Mouse (Mus musculus) kidney, postnatal 0 days (tissue): ENCODE measurements at regions not wholly inside any gene's neighbourhood (a gene's known extent, or its start where the extent isn't known, plus 50 kb on each side); places are given as distances from the start of the nearest gene placed in this dataset.

Source experiments
- ATAC-seq: fragments of 200-750 bp; cut with Nextera tagmentation; replicated peaks from 2 replicates; pipeline ENCODE4 v1.8.0; 2017; ENCODE audit warnings: low read depth, moderate number of reproducible peaks, moderate TSS enrichment, moderate library complexity; ENCODE audit not compliant: low FRiP score
- DNase-seq: peaks from one replicate; pipeline ENCODE4 v3.0.0-alpha.2; 2016; ENCODE audit warnings: low spot score
- H3K27ac ChIP-seq: fragments of 300-500 bp; sonication (generic); 2 replicates; pipeline ENCODE4 v1.5.1; 2014; ENCODE audit warnings: mild to moderate bottlenecking
- H3K27me3 ChIP-seq: fragments of 300-500 bp; sonication (generic); 2 replicates; pipeline ENCODE4 v1.6.1; 2014; ENCODE audit warnings: low read length, mixed read lengths; ENCODE audit not compliant: insufficient read depth
- H3K36me3 ChIP-seq: fragments of 300-500 bp; sonication (generic); 2 replicates; pipeline ENCODE4 v1.6.1; 2014; ENCODE audit warnings: low read length, mixed read lengths; ENCODE audit not compliant: insufficient read depth
- H3K4me1 ChIP-seq: fragments of 300-500 bp; sonication (generic); replicated peaks from 2 replicates; pipeline ENCODE4 v1.6.1; 2014; ENCODE audit warnings: antibody characterized with exemption, low read length, mixed read lengths; ENCODE audit not compliant: insufficient read depth
- H3K4me2 ChIP-seq: fragments of 300-500 bp; sonication (generic); 2 replicates; pipeline ENCODE4 v1.6.1; 2014; ENCODE audit warnings: mild to moderate bottlenecking, low read length, moderate library complexity, mixed read lengths
- H3K4me3 ChIP-seq: fragments of 300-500 bp; sonication (generic); replicated peaks from 2 replicates; pipeline ENCODE4 v1.5.1; 2014; ENCODE audit warnings: low read depth, low read length
- H3K9ac ChIP-seq: fragments of 300-500 bp; sonication (generic); 2 replicates; pipeline ENCODE4 v1.6.1; 2014; ENCODE audit warnings: low read depth, low read length
- H3K9me3 ChIP-seq: fragments of 300-500 bp; sonication (generic); replicated peaks from 2 replicates; pipeline ENCODE4 v1.6.1; 2016; ENCODE audit warnings: low read length, inconsistent platforms, mixed read lengths
- CTCF ChIP-seq: IDR thresholded peaks from 2 replicates; pipeline ENCODE4 v1.5.1; 2016; ENCODE audit warnings: antibody characterized with exemption, low read depth, mild to moderate bottlenecking, moderate library complexity
- WGBS: fragments of 180-500 bp; shearing (Covaris S2); extraction: QIAGEN DNeasy Blood & Tissue Kit; methylation state at CpG from one replicate; pipeline ENCODE4 v1.1.7; 2014; 5-methylcytosine and 5-hydroxymethylcytosine counted together

DNA sequence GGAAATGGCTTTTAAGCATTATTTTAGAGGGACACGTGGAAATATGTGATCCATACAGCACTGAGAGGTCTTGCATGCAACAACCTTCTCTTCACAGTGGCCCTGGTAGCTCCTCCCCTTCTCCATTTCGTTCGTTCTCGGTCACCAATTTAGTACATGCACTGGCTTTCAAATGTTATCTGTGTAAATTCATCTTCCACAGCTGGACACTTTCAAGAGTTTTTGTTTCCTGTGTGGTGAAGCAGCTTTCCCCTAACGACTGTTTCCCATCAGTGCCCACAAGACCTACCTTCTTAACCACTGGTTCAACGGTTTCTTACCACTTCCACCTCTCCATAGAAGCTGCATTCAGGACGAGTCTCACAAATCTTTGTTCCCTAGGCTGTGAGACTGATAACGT lies 368.8 kb downstream of the Ptprc start:
- no peak overlapping the region for H3K4me2 ChIP-seq

DNA sequence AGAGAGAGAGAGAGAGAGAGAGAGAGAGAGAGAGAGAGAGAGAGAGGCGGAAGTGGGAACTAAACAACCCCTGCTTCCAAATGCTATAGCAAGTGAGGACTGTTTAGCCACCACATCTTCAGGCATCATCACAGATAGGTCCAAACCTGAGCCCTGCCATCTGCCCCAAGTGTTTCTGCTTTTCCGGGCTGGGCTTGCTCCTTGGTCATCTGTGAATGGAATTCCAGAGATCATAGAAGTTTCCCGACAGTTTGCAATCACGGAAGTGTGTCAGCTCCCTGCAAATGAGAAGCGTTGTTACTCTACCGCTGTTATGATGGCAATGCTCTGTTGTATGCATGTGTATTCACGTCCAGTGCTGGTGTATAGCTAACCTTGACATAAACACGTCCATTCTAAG lies 369.3 kb downstream of the Ptprc start:
- Histone ChIP-seq H3K27me3 (no peaks in the 10 kb centered on the region), H3K27ac (no peak overlapping the region), H3K9me3 (no peaks in the 10 kb centered on the region), H3K4me3 (no peak overlapping the region), H3K4me1 (no peaks in the 10 kb centered on the region), H3K36me3 (no peaks in the 10 kb centered on the region), H3K9ac (no peak overlapping the region), H3K4me2 (no peak overlapping the region)
- ATAC-seq (no peak), DNase-seq (no peak)
- no peak for TF ChIP-seq CTCF
- 84% methylated on average over 8 of the region's 8 CpGs for WGBS

More for the DNA sequence above, 368.8 kb downstream of the Ptprc start:
- Histone ChIP-seq H3K4me3 (no peak overlapping the region), H3K9ac (no peak overlapping the region), H3K4me1 (no peaks in the 10 kb centered on the region), H3K27ac (no peak overlapping the region), H3K36me3 (no peaks in the 10 kb centered on the region), H3K27me3 (no peaks in the 10 kb centered on the region), H3K9me3 (no peaks in the 10 kb centered on the region)
- TF ChIP-seq CTCF: no peak
- no peak for DNase-seq
- WGBS: 59% methylated on average over 8 of the region's 8 CpGs
- ATAC-seq: no peak

DNA sequence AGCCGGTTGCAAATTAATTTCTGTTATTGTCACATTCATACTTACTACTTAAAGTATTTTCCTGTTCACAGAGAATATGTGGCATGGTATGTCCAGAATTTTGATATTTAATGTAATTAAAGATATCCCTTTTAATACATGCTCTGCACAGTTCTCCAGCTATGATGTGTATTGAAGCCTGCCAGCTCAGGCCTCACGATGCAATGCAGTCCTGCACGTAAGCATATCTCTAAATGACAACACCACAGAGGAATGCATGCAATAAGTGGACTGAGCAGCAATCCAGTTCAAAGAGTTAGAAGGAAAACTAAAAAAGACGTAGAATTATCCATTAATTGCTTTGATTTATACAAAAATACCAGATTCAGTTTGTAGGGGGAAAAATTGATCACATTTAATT lies 373.4 kb downstream of the Ptprc start:
- Histone ChIP-seq H3K36me3 (no peaks in the 10 kb centered on the region), H3K4me2 (no peak overlapping the region), H3K27me3 (no peaks in the 10 kb centered on the region), H3K4me3 (no peak overlapping the region), H3K27ac (no peak overlapping the region), H3K9ac (no peak overlapping the region), H3K4me1 (no peaks in the 10 kb centered on the region), H3K9me3 (no peaks in the 10 kb centered on the region)
- ATAC-seq (no peak), DNase-seq (no peak)
- no peak for TF ChIP-seq CTCF
- WGBS: 73% methylated on average over 4 of the region's 4 CpGs

DNA sequence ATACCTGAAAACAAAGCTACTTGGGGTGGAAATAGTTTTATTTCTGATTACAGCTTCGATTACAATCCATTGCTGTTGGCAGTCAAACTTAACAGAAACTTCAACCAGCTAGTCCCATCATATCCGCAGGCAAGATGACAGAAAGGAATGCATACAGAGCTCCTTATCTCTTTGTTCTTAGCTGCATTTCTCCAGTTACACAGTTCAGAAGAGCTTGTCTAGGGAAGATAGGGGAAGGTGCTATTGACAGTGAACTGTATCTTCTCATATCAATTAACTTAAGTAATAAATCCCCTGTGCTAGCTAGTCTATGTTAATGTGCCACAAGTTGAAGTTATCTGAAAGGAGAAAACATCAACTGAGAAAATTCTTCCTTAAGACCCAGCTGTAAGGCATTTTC lies 374.8 kb downstream of the Ptprc start:
- H3K9me3 ChIP-seq: no peaks in the 10 kb centered on the region
- no peaks in the 10 kb centered on the region for H3K36me3 ChIP-seq
- H3K9ac ChIP-seq: no peak overlapping the region
- H3K4me2 ChIP-seq: no peak overlapping the region
- H3K4me1 ChIP-seq: no peaks in the 10 kb centered on the region
- no peak overlapping the region for H3K27ac ChIP-seq
- H3K27me3 ChIP-seq: no peaks in the 10 kb centered on the region
- no peak overlapping the region for H3K4me3 ChIP-seq
- WGBS: 76% methylated on average over 2 of the region's 2 CpGs
- TF ChIP-seq CTCF: no peak
- DNase-seq (no peak), ATAC-seq (no peak)

DNA sequence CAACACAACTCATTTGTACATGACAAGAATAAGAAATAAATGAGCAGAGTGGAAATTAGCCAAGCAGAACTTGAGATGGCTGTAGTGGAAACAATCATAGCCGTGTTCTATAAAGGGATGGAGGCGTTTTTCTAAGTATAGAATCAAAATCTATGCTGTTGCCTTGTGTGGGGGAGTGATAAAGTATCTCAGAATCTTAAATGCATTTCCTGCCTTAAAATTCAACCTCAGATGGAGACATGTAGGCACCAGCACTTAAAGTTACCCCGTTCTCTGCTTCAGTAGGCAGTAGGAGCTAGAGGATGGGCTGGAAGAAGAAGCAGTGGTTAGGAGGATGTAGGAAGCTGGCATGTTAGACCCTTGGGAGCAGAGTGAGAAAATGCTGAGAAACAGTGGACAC lies 386.7 kb downstream of the Ptprc start:
- no peak overlapping the region for H3K9ac ChIP-seq
- TF ChIP-seq CTCF: no peak
- no peak overlapping the region for H3K4me3 ChIP-seq
- H3K36me3 ChIP-seq: no peaks in the 10 kb centered on the region
- H3K9me3 ChIP-seq: no peaks in the 10 kb centered on the region
- H3K4me2 ChIP-seq: no peak overlapping the region
- no peak for ATAC-seq
- 48% methylated on average over 3 of the region's 3 CpGs for WGBS
- DNase-seq: no peak
- no peaks in the 10 kb centered on the region; the same call in 1 of the 2 replicates for H3K4me1 ChIP-seq
- no peaks in the 10 kb centered on the region for H3K27me3 ChIP-seq
- no peak overlapping the region for H3K27ac ChIP-seq

DNA sequence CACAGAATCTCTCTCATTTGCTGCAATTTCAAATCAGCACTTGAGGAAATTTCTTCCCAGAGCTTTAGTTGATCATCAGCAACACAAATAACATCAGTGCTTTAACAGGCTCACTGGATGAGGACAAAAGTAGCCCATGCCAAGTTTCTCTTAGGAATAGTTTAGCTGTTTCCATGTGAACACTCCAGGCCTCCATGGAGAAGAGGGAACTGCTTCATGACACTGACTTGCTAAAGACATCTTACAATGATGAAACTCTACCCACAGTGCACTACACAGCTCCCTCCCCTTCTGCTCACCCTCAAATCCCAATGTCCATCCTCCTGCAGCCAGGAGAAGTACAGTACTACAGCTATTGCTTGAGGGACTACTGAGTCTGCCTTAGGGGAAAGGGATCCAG lies 388.9 kb downstream of the Ptprc start:
- ATAC-seq (no peak), DNase-seq (no peak)
- H3K9ac ChIP-seq: no peak overlapping the region
- no peaks in the 10 kb centered on the region; the same call in 1 of the 2 replicates for H3K4me1 ChIP-seq
- no peak overlapping the region for H3K4me3 ChIP-seq
- H3K4me2 ChIP-seq: no peak overlapping the region
- no peak overlapping the region for H3K27ac ChIP-seq
- no peaks in the 10 kb centered on the region for H3K36me3 ChIP-seq
- H3K9me3 ChIP-seq: no peaks in the 10 kb centered on the region
- no peak for TF ChIP-seq CTCF
- H3K27me3 ChIP-seq: no peaks in the 10 kb centered on the region

DNA sequence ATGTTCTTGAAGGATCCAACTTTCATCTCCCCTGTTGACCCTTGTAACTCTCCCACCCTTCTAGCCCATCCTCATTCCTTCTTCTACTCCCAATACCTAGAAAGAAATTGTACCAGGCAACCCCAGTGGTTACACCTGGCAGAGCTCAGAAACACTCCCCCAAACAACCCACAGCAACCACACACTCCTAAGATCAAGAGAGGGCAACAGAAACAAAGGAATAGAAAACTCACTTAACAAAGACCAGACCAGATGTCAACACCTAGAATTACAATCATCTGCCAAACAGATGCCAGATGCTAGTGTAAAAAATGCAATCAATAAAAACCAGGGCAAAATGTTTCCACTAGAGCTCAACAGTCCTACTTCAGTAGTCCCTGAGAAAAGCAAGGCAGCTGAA lies 400.9 kb downstream of the Ptprc start:
- Histone ChIP-seq H3K27ac (no peak overlapping the region), H3K4me2 (no peak overlapping the region), H3K9me3 (no peaks in the 10 kb centered on the region), H3K36me3 (no peaks in the 10 kb centered on the region), H3K4me1 (no peaks in the 10 kb centered on the region), H3K27me3 (no peaks in the 10 kb centered on the region), H3K4me3 (no peak overlapping the region), H3K9ac (no peak overlapping the region)
- DNase-seq: no peak
- TF ChIP-seq CTCF: no peak
- ATAC-seq: no peak
